Mouse (Mus musculus): Measurements from ENCODE around the gene Smdt1.

DNA sequence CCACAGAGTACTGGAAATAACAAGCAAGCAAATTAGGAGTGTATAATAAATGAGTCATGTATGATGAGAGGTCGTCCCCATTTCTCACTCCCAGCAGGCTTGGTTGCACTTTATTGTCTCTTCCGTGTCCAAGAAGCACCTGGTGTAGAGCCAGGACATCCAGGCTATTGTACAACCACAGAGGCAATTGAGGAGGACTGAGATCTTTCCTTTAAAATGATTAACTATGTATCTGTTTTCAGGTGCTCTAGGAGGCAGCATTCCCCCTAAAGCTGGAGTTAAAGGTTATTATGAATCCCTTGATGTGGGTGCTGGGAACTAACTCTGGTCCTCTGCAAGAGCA is 10.2 kb downstream of the Smdt1 start:
- TF ChIP-seq CTCF (IDR thresholded peaks at IDR 0.05; ENCODE audit: extremely low read depth, insufficient read depth, low read length) (no peak), POLR2A (IDR thresholded peaks at IDR 0.05; ENCODE audit: extremely low read depth, insufficient read depth, low read length) (no peak)

All from cortical plate, adult 2 months (tissue).